Mouse (Mus musculus) ES-E14 (cell line): ENCODE results near the gene Extl1. TPM values are rescaled to one million over a fixed set of nuclear protein-coding genes. Genes with fewer than 3 reads are reported as not detected.
A peak's percentile ranks its signal among the peaks of the same experiment; 100 is the strongest.

Experiments
- DNase-seq: peaks from one replicate; pipeline ENCODE4 v3.0.0-alpha.2; 2013; ENCODE audit warnings: low read depth, low spot score
- H3K27ac ChIP-seq: 2 replicates; pipeline ENCODE4 v1.5.1; 2012; ENCODE audit warnings: low read depth, mild to moderate bottlenecking, low read length, moderate library complexity, mixed read lengths; ENCODE audit not compliant: poor library complexity, insufficient read depth, severe bottlenecking
- H3K36me3 ChIP-seq: 2 replicates; pipeline ENCODE4 v1.6.1; 2012; ENCODE audit warnings: mild to moderate bottlenecking, low read length, moderate library complexity, mixed read lengths; ENCODE audit not compliant: control insufficient read depth, poor library complexity, insufficient read depth, severe bottlenecking
- H3K4me1 ChIP-seq, 2 experiments: fragments of 150-350 bp in 1 of 2; sonication (generic) in 1 of 2; 2 replicates each; pipeline ENCODE4 v1.6.1; 2012; ENCODE audit warnings: low read length in 2 of 2, mild to moderate bottlenecking in 1 of 2, mixed read lengths in 1 of 2; ENCODE audit not compliant: control insufficient read depth in 2 of 2, insufficient read depth in 2 of 2, poor library complexity in 1 of 2
- H3K4me3 ChIP-seq, 2 experiments: fragments of 150-350 bp in 1 of 2; sonication (generic) in 1 of 2; 2 replicates each; pipeline ENCODE4 v1.5.1; 2012; ENCODE audit warnings: low read length in 2 of 2, low read depth in 1 of 2, mild to moderate bottlenecking in 1 of 2, mixed read lengths in 1 of 2; ENCODE audit not compliant: insufficient read depth in 1 of 2, poor library complexity in 1 of 2, severe bottlenecking in 1 of 2
- H3K9ac ChIP-seq: 2 replicates; pipeline ENCODE4 v1.6.1; 2012; ENCODE audit warnings: low read depth, mild to moderate bottlenecking, low read length, mixed read lengths; ENCODE audit not compliant: poor library complexity, insufficient read depth, severe bottlenecking
- H3K9me3 ChIP-seq: fragments of 150-350 bp; sonication (generic); 2 replicates; pipeline ENCODE4 v1.6.1; 2012; ENCODE audit warnings: low read depth, mild to moderate bottlenecking, low read length; ENCODE audit not compliant: control insufficient read depth, insufficient read depth
- CHD2 ChIP-seq: IDR thresholded peaks from 2 replicates; pipeline ENCODE4 v1.6.1; 2014; ENCODE audit warnings: mild to moderate bottlenecking, low read depth, low read length, inconsistent platforms
- HCFC1 ChIP-seq: IDR thresholded peaks from 2 replicates; pipeline ENCODE4 v1.6.1; 2012; ENCODE audit warnings: low read length, inconsistent platforms, borderline replicate concordance; ENCODE audit not compliant: insufficient read depth
- MAFK ChIP-seq: IDR thresholded peaks from 2 replicates; pipeline ENCODE4 v1.6.1; 2014; ENCODE audit warnings: mild to moderate bottlenecking, low read depth, low read length, inconsistent platforms; ENCODE audit not compliant: insufficient read depth
- ZC3H11A ChIP-seq: IDR thresholded peaks from 2 replicates; pipeline ENCODE4 v1.6.1; 2012; ENCODE audit warnings: low read depth, mild to moderate bottlenecking, inconsistent platforms, low read length, borderline replicate concordance
- ZNF384 ChIP-seq: IDR thresholded peaks from 2 replicates; pipeline ENCODE4 v1.6.1; 2012; ENCODE audit warnings: low read depth, low read length, inconsistent platforms
- in situ Hi-C, 2 experiments: fragments of 600-800 bp; cut with MboI; formaldehyde crosslinking; loops; one replicate each; pipeline ENCODE4 v1.15.1; 2025; ENCODE audit warnings: low sequenced_read_pairs in 2 of 2, inconsistent platforms in 1 of 2; ENCODE audit not compliant: unreplicated experiment in 2 of 2
- total RNA-seq: library from RNA; depleted of rRNA; stranded (reverse); fragments of 300-350 nt; gene quantifications from 2 replicates; pipeline ENCODE4 v1.2.3, GENCODE M21; 2012

Extl1 gene
- total RNA-seq, 1 experiment = 4.2 TPM

- no peak for DNase-seq
- in situ Hi-C loops = no loop called here
Measured at GRCm38 (mm10) chr4:134421971-134422370, 38.3 kb upstream of the Extl1 start.

GRCm38 (mm10) chr4:134417111-134417510 is 33.5 kb upstream of the Extl1 start:
- Histone ChIP-seq H3K36me3 (no peaks in the 10 kb centered on the region), H3K9ac (no peak overlapping the region), H3K4me3 (no peak overlapping the region), H3K4me1 (peaks cover 2 to 13% of the 10 kb centered on the region in 2 experiments; a peak in 2 of 4 replicates), H3K27ac (no peak overlapping the region), H3K9me3 (no peaks in the 10 kb centered on the region)
- no peak for DNase-seq
- in situ Hi-C loops = no loop called here
- TF ChIP-seq CHD2 (0 out of 2 replicates have a peak, but pooled peaks have one; percentile 24), MAFK (no peak)

More at GRCm38 (mm10) chr4:134421971-134422370, 38.3 kb upstream of the Extl1 start:
- no peak for TF ChIP-seq CHD2
- Histone ChIP-seq H3K36me3 (0 out of 2 replicates have a peak, but pooled peaks cover 2% of the 10 kb centered on the region), H3K27ac (no peak overlapping the region), H3K4me3 (no peak overlapping the region), H3K4me1 (peaks cover 2 to 3% of the 10 kb centered on the region in 2 experiments; a peak in 3 of 4 replicates), H3K9me3 (no peaks in the 10 kb centered on the region), H3K9ac (no peak overlapping the region)

GRCm38 (mm10) chr4:134416602-134417001 is 33.0 kb upstream of the Extl1 start:
- Histone ChIP-seq H3K4me1 (peaks cover 2 to 13% of the 10 kb centered on the region in 2 experiments; a peak in 2 of 4 replicates), H3K9me3 (no peaks in the 10 kb centered on the region), H3K4me3 (no peak overlapping the region), H3K9ac (peak overlapping the region; percentile 23; the same call in 1 of the 2 replicates), H3K27ac (no peak overlapping the region), H3K36me3 (no peaks in the 10 kb centered on the region)
- in situ Hi-C loops = no loop called here
- DNase-seq = no peak
- TF ChIP-seq MAFK = no peak
- no peak for TF ChIP-seq HCFC1
- TF ChIP-seq ZNF384 = no peak
- TF ChIP-seq ZC3H11A = no peak
- TF ChIP-seq CHD2 = no peak

GRCm38 (mm10) chr4:134416177-134416576 is 32.5 kb upstream of the Extl1 start:
- H3K4me1 ChIP-seq = peaks cover 2 to 13% of the 10 kb centered on the region in 2 experiments; a peak in 2 of 4 replicates
- H3K9me3 ChIP-seq = no peaks in the 10 kb centered on the region
- no peaks in the 10 kb centered on the region for H3K36me3 ChIP-seq
- H3K9ac ChIP-seq = no peak overlapping the region
- TF ChIP-seq ZNF384 (no peak), MAFK (no peak), HCFC1 (no peak), ZC3H11A (no peak), CHD2 (no peak)
- peak; percentile 51 for DNase-seq
- in situ Hi-C loops = no loop called here
- no peak overlapping the region for H3K4me3 ChIP-seq
- H3K27ac ChIP-seq = no peak overlapping the region

GRCm38 (mm10) chr4:134409286-134409685 is 25.6 kb upstream of the Extl1 start:
- peak; percentile 67 for DNase-seq
- H3K4me3 ChIP-seq = no peak overlapping the region
- in situ Hi-C loops = loop anchor here in 1 of 2 experiments (5.0 kb wide), 1 partner anchor 68 kb away; no protein-coding TSS in a partner anchor

More at GRCm38 (mm10) chr4:134409286-134409685, 25.6 kb upstream of the Extl1 start:
- Histone ChIP-seq H3K9ac (no peak overlapping the region), H3K36me3 (no peaks in the 10 kb centered on the region), H3K27ac (no peak overlapping the region), H3K4me1 (peaks cover 0 to 4% of the 10 kb centered on the region in 2 experiments; a peak in 1 of 4 replicates), H3K9me3 (no peaks in the 10 kb centered on the region)
- TF ChIP-seq ZC3H11A (peak; percentile 87), ZNF384 (0 out of 2 replicates have a peak, but pooled peaks have one; percentile 34), MAFK (no peak), CHD2 (no peak), HCFC1 (no peak)
